Mouse (Mus musculus) kidney, postnatal 10 days (tissue): ENCODE measurements around the gene Gm10320.

Experiments used
- DNase-seq: peaks from one replicate; pipeline ENCODE4 v3.0.0; 2021; ENCODE audit warnings: mixed read lengths

Gene Gm10320

DNA sequence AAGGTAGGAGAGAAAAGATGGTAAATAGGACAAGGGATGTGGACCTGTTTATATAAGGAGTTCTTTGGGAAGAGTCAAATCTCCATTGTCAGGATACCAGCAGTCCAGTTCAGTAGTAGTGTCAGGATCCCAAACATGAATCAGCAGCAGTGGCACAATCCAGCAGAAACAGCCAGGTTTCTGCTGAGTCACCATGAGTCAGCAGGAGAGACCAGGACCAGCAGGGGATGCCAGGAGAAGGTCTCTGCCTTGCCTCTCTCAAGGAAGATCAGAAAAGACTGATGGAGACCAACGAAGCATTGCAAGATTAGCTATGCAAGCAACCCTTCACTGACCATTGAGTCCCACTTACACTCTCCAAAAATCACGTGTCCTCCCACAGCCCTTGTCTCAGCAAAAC, 35.4 kb downstream of the Gm10320 start:
- peak; percentile 7 for DNase-seq

DNA sequence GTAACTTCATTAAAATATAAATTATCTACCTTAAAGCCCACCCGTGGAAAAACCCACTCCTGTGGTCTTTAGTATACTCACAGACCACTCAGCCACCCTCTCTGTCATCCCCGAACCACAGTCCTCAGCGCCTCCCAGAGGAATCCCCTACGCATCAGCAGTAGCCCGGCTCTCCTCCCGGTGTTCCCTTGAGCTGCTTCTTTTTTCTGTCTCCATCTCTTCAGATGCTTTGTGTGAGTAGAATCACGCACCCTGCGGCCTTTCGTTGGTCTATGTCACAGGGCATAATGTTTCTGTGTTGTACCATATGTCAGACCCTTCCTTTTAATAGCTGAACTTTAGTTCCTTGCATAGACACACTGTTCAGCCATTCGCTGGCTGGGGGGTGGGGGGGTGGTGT, 36.2 kb downstream of the Gm10320 start:
- peak; percentile 3 for DNase-seq

DNA sequence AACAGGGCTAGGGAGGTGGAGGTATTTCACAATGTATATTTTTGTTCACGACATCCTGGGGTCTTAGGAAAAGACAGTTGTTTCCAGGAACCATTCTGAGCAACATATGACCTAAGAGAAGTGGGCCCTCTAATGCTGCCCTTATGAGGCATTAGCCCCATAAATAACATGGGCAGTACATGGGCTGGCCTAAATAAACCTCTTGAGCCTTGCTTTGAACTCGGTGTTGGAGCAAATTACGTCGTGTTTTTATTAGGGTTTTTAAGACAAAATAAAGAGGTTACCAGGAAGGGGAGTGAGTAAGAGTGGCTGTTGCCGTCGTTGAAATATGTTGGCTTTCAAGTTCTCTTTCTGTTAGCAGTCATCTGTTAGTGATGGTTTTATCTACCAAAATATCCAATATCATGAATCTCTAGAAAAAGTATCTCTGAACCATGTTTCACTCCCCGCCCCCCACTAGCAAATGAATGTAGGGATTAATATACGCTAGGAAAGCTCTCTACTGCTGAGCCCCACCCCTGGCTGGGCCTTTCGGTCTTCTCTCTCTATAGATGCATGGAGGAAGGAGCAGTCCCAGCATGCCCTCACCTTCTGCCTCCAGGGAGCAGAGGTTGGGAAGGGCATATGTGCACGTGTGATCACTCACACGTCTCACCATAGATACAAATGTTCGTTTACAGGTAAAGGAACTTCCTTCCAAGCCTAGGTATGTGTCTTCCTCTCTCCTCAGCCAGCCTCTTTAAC, 37.4 kb downstream of the Gm10320 start:
- peak; percentile 10 for DNase-seq

DNA sequence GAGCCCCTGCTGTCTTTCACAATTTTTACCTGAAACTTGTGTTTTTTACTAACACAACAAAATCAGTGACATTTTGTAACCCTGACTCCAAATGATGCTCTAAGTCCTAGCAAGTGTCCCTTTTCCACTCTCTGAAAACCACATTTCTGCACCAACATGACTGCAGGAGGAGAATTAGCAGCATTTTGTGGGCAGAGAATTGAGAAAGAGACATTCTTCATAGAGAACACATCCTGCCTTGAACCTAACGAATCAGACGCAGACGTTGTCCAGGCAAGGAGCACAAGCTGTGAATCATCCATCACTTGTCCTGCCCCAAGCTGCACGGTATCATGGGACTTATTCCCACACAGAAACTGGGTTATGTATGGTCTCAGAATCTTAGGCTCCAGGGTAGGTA, 38.7 kb downstream of the Gm10320 start:
- peak; percentile 2 for DNase-seq

DNA sequence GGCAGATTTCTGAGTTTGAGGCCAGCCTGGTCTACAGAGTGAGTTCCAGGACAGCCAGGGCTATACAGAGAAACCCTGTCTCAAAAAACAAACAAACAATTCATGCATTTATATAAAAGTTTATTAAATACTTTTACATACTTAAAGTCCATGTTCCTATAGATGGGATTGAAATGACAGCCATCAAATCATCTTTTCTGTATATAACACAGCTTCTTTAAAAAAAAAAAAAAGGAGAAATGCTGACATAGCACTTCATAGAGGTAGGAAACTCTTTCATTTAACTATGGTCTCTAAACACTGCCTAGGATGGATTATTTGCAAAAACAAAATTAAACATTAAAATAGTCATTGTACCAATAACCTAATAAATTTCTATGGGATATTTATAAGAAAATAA, 43.1 kb downstream of the Gm10320 start:
- no peak for DNase-seq

DNA sequence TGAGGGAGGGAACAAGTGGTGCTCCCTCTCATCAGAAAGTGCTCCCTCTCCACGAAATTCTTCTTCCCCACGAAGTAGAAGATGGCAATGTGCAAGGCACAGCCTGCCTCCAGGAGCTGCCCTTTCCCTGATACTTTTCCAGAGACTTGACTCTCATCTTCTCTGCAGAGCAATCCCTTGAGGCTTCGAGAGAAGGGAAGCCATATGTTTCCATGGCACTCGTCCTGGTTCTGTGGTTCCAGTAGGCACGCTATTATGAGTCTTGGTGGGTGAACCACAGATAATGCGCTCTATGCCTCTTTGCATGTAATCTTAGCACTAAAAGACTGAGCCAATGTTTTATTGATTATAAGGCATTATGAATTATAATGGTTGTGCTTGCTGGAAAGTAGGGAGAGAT, 44.1 kb downstream of the Gm10320 start:
- peak; percentile 2 for DNase-seq

DNA sequence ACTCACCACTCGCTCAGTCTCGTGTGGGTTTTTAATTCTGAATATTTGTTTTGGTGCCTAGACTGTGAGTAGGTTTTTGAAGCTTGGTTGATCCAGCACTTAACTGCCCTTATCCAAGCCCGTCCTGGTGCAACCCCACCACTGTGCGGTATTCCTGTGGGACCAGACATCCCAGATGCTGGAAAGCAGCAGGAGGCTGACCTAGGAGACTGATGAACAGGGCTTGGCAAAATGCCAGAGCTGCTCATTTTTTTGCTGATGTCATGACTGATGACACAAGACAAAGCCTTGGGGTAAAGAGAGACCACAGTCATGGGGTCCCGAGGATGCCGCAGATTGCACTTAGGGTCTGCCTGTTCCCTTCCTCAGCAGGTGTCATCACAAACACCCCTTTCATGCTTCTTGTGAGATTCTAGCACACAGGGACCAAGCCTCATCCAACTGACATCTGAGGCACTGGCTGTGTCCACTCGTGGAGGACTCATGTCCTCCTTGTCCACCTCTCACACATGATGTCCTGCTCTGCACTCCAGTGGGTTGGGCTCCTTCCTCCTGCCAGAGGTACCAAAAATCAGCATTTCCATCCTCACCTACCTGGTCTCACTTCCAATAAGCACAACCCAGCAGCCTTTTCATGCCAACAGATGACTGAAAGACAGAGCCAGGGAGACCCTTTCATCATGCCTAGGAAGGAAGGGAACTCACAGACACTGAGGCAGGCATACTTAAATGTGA, 46.2 kb downstream of the Gm10320 start:
- DNase-seq = peak; percentile 7

DNA sequence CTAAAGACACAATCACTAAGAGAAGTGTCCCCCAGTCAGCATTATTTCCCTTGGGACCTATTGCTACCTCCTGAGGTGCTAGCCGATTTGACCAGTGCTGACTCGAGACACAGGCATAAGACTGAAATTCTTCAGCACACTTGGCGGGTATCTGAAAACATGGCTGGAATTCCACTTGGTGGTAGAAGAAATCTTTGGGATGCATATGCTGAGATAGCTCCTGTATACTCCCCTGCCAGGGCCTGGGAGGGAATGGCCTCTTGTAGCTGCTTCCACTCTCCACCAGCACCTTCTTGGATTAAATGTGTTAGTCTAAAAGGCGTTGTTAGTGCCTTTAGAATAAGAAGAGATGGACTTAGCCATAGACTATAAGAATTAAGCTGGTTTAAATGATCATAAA, 50.8 kb downstream of the Gm10320 start:
- peak; percentile 4 for DNase-seq

DNA sequence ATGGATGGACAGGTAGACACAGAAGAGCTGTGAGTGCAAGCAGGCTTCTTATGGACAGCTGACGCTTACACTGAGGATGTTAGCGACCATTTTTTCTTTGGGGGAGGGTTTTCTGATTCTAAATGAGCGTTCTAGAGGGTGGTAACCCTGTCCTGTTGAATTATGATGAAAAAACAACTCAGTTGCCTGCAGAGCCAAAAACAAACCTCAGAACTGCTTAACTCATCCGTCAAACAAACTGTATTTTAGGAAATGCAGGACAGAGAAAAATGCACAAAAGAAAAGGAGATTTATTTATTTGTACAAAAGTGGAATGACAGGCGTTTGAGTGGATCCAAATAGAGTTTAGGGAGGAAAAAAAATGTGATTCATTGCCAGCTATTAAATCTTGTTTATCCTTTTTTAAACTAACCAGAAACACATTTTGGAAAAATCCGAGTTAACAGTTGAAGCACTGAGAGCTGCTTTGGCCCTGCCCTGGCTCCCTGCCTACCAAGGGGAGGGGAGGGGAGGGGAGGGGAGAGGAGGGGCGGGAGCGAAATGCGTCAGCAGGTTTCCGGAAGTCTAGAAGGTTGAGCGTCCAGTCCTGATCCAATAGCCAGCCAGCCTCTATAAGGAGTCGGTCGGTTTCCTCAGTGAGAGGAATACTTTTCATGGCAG, 51.4 kb downstream of the Gm10320 start:
- peak; percentile 75 for DNase-seq
